Mouse (Mus musculus) spleen, postnatal 10 days (tissue): Measurements from ENCODE around the gene Ghrhr.

Experiments
- DNase-seq, 2 experiments: peaks; one replicate each; pipeline ENCODE4 v3.0.0; 2021 to 2022; ENCODE audit warnings: low spot score in 2 of 2

Ghrhr gene

DNA sequence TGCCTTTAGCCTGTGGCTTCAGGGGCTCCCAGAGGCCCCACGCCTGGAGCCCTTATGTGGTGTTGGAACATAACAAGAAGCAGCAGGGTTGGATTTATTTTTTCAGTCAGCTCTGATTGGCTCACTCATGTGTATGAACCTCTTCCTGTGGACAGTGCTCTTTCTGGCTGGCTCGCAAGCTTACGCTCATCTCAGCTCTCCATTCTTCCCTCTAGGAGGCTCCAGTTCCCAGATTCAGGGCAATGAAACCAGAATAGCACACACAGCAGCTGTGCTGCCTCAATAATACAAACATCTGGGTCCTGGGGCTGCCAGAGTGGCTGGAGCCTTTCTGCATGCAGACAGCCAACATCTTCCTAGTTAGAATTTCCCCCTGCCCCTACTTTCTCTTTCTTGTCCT, 20.1 kb downstream of the Ghrhr start:
- DNase-seq = no peak

DNA sequence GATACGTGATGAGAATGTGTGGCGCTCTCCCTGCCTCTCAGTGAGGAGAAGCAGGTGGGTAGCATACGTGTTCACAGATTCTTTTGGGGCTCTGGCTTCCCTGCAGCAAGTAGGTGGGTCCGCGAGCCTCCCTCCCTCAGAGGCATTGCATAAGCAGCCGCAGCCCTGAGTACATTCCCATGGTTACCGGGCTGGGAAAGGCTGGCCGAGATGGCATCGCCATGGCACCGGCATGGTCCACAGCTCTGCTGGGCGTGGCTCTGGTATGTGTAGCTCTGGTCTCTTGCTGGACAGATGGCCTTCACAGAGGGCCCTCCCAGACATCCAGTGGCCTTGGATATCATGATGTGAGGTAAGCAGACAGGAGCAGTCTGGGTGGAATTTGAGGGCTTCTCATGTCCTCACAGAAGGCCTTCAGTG, 20.5 kb downstream of the Ghrhr start:
- no peak for DNase-seq

DNA sequence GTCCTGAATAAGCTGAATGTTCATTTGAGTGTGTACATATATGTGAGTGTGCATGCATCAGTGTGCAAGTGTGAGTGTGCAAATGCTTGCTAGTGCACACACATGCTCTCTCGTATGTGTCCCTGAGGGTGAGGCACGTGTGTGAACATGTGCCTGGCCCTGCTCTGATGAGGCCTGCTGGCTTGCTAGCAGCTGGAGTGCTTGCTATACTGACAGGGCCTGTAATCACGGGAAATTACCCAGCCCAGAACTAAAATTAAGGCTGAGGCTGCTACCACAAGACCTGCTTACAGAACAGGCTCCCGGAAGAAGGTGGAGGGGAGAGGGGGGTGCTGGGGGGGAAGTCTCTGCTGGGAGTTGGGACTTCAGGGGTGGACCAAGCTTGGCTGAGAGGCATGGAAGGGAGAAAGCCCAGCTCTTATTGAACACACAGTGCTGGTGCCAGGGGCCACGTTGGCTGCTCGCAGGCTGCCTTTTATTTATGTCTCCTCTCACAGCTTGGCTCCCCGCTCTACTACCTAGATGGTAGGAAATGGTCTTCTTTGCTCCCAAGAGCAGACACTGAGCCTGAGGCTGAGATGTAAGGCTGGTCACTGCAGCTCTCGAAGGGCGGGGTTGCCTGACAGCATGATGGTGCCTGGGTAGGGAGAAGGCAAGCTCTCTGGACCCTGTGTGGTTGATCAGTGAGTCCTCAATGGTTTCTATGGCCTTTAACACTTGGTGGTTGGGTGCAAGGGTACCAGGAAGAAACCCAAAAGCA, 23.0 kb downstream of the Ghrhr start:
- no peak for DNase-seq

DNA sequence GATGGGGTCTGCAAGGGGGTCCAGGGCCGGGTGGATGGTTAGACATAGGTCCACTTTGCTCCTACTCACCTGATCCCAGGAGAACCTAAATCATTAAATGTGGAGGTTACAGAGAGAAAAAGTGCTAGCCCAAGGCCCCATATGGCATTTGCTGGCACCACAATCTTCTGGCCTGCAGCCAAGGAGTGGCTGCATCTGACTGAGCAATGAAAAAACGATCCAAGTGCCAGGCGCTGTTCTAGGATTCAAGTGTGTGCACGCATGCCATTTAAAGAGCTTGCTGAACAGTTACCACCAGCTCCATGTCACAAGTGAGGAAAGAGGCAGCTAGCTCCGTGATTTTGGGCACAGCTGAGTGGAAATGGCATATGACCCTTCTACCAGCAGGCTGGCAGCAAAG, 23.8 kb downstream of the Ghrhr start:
- DNase-seq = no peak

DNA sequence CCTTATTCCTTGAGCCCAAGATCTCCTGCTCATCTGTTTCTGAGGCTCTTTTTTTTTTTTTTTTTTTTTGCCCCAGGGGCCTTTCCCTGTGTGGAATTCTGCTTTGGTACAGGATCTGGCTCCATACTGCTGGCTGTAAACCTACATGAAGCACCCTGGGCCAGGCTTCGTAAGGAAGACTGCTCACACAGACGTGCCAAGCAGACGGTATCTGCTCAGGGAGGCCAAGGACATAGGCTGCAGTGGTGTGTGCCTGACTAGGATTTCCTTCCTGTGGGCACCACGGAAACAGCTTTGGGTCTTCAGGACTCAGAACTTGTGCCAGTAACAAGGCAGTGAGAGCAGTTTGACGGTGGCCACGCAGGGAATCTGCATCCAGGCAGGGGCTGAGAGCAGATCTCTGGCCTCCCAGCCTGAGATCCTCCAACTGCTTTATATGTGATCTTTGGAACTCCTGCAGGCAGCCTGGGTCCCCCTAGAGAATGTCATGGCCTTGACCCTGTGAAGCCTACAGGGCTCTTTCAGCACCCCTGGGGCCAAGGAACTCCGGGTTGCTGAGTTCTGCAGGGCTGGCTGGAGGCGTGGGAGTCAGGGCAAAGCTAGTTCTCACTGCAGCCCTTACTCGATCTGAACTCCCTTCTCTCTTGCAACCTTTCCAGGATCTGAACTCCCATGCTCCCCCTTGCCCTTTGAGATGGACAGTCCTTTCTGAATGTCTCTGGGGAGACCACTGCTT, 26.1 kb downstream of the Ghrhr start:
- DNase-seq = no peak

DNA sequence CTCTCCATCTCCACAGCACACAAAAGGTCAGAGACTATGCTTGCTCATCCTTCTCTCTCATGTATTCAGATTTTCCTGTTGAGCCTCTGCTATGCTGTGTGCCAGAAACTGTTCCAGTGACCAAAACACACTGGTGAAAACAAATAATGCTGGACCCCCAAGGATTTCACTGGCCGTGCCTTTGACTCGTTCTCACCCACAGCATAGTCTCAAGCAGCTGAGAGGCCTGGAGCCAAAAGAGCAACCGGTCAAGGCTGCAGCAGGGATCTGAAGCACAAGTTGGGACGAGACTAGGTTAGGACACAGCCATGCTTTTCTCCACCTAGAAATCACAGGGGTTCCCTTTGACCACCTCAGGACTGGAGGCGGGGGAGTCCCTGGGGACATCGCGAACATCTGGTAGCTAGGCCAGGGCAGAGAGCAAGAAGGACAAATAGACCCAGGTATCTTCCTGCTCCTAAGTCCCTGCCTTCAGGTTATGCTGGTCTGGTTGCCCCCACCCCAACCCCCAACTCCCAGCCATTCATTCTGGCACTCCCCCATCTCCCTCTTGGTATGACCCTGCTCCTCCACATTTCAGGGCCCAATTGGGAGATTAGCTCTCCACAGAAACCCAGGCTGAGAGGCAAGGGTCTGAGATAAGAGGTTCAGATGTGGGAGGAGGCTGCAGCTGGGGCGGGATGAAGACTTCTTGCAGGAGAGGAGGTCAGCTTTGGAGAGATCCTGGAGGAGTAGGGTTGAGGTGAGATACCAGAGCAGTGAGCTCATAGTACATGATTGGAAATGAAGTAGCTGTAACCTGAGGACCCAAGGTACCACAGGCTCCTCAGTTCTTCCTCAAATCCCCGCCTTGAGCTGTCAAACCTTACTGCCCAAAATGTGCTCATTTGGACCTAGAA, 27.6 kb downstream of the Ghrhr start:
- no peak for DNase-seq

DNA sequence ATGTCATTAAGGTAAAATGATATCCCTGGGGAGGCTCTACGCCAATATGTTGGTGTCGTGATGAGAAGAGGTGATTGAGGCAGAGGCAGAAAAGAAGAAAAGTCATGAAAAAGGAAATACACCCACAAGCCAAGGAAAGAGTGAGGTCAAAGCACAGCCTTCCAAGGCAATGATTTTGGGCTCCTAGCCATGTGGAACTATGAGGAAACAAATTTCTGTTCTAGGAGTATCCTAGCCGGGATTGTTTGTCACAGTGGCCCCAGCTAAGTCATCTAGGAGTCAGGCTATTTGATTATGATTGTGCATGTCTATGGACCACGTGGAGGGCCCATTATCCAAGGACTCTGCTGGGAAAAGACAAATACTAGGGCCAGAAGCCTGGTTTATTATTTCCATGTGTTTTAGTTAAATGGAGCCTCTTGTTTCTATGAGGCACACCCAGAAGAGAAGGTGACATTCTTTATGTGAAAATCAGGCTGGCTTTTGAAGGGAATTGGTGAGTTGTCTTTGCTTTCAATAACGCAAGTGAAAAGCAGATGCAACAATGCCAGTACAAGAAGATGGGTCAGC, 28.4 kb downstream of the Ghrhr start:
- no peak for DNase-seq

DNA sequence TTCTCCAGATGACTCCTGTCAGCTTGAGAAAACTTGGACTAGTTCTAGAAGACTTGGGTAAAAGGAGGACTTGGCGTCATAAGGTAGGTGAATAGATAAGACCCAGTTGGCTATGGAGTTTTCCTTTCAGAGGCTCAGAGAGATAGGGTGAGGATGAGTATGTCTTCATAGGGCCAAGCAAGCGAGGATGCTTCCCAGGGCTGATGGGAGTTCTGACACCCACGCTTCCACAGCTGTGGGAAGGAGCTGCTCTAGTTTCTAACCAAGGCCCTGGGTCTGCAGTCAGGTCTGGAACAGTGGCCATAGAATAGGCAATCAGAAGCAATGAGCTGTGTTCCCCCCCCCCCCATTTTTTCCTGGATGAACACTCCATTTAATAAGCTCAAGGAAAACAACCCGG, 31.2 kb downstream of the Ghrhr start:
- no peak for DNase-seq

DNA sequence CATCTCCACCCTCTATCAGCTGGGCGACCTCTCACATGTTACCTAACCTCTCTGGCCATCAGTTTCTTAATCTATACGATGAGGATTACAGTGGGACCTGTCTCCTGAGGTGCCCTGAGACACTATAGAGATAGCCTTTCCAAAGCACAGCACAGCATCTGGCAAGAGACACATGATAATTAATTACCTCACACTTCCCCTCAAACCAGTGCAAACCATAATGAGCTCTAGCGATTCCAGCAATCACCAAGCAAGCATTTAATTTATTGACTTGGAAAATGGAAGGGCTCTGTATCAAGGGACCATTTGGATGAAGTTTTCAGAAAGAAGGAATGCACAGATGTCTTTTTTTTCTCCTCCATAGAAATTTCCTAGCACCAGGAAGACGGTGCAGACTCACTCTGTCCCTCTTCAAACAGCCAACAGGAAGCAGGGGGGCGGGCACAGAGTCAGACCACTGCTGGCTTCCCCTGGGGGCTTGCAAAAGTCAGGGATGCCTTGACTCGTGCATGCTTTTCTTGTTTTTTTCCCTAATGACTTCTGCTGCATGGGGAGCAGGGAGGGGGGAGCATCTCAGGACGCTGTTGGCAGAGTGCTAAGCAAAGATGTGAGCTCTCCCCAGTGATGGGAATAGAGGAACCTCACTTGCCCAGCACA, 34.2 kb downstream of the Ghrhr start:
- DNase-seq = peak in 1 of 2 experiments; percentile 2

DNA sequence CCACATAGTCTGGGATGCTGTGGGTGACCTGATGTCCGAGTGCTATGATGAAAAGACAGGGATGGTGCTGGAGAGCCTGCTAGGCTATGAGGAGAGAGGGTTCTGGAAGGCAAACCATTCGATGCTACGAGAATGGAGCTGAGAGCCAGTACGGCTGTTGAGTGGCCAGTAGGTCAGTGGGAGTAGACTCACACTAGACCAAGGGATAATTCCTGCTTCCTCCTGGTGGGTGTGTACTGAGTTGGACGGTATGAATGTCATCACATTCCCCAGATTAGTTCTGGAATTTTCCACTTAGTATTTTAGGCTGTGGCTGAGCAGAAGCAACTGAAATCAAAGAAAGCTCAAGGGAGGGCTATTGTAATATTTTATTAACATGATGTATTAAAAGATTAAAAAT, 34.9 kb downstream of the Ghrhr start:
- no peak for DNase-seq

DNA sequence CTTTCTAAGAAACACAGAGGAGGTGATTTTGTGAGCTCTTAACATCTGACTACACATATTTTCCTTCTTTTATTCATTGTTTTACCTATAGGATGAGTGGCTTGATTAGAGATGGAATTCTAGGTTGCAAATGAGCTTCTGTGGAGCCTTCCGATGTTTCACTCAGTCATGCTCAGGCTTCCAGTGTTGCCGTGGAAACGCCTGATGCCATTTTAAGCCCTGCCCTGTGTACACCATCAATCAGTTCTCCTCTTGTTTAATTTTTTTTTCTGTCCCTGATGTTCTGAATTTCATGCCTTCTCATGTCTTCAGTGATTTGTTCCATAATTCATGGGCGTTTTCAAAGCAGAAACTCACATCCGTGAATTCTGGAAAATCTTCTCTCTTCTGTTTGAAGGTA, 40.1 kb downstream of the Ghrhr start:
- DNase-seq = no peak

DNA sequence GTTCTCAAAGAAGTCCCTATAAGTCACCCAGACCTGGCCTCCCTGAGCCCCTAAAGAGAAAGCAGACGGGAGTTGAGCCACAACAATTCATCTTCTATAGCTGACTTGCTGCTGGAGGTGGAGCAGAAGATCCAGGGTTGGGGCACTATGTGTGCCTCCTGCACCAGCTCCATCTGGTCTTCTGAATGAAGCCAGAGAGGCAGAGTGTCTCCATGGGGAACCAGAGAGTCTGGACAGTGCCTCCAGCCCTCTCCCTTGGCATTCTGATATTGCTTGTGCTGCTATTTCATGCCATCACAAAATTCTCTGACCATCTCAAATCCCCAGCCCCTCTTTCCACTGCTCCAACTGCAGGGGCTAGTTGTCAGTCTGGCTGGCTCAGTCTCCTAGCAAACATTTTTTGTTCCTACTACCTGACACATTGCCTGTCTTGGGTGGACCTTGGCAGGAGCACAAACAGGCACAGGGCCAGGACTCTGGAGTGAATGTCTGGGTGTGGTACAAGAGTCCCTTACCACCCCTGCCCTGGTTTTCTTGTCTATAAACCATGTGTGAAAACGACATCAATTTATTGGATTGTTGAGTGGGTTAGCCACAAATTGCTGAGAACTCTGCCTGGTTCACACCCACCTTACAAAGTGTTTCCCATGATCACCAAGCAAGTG, 42.8 kb downstream of the Ghrhr start:
- DNase-seq = no peak

DNA sequence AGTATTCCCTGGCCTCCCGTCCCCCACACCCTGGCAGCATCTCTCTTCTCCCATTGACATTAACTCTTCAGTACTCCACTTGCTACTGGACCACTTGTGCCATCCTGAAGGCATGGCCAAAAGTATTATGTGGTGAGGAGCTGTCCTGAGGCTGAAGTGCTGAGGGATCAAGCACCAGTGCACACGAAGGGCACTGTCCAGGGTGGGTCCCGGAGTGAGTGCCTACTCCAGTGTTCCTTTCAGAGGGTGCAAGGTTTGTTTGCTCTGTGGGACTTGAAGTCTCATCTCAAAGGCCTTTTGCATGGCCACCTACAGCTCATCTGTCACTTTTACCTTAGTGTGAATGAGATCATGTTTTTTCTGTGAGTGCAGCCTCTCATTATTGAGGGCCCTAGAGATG, 44.3 kb downstream of the Ghrhr start:
- no peak for DNase-seq

DNA sequence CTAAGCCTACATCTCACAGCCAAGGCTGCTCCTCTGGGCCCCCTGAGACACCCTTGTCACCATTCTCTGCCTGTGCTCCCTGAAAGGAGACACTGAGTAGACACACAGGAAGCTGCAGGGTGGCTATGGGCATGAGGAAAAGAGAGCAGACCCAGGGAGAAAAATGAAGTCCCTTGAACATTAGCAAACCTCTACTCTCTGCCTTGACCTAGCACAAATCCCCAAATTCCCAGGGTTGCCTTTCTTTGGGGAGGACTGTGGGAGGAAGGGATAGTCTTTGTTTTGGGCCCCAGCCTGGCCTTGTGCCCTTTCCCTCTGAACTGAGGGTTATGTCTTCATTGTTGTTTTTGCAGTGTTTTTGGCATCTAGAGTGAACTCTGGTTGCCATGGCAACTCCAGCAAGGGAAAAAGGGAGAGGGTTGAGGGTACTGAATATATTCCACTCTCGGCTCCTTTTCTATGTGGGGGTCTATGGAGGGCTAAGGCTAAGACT, 44.8 kb downstream of the Ghrhr start:
- DNase-seq = no peak

DNA sequence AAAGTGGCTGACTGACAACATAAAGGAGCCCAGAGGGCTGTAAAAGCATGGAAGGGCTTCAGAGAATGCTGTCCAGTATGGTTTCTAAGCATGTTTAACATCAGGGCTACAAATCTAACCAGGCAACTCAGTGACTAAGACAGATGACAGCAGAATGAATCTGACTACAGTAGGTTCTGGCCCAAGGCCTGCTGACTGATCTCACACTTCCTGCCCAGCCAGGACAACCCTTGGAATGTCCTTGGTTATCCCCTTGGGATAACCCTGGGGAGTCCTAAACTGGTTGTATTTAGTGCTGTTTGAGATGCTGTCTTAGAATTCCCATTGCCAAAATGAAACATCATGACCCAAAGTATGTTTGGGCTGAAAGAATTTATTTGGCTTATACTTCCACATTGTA, 56.0 kb downstream of the Ghrhr start:
- no peak for DNase-seq

DNA sequence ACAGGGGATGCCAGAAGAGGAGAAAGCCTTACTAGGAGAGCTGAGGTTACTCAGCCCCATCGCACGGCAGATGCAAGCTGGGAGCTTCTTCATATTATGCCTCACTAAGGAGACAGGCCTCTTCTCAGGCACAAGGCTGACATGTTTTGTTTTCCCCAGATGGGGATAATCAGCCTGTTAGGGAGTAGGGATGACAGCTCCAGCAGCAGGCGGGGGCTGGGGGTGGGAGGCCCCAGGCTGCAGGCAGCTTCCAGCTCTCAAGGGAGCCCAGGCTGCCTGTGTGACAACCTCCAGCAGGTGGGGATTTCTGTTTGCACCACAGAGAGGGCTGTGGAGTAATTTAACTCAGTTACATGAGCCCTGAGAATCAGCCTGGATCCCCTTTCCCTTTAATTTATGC, 58.3 kb downstream of the Ghrhr start:
- DNase-seq = no peak

DNA sequence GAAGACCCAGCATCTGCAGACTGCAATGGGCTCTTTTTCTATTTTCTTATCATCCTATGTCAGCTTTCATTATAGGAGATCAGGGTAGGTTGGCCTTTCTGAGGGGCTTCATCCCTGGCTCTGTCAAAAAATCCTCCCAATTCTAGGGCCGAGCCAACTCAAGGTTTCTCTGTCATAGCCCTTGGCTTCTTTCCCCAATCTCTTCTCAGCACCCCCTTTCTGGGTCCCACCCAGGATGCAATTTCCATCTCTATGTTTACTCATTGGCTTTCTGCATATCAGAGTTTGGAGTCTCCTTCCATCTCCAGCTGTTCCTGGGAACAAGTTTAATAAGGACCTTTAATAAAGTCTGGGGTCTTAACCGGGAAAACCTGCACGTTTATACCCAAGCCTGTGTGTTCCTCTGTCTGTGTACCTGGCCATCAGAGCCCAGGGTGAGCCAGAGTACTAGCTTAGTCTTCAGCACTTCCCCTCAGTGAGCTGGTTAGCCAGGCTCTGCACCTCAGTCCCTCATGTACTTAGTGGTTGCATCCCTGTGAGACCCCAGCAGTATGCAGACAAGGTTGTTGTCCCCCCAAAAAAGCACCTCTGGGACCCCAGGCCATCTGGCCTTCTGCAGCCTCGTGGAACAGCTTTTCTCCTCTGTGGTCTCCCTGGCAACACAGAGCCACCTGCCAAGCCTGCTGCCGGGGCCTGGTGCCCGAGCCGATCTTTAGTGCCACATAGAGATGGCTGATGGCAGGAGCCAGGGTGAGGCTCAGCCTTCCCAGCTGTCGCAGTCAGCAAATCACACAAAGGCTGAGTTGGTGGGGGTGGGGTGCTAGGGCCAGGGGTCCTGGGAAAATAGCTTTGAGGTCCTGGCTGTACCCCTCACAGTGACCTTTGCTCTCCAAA, 59.4 kb downstream of the Ghrhr start:
- DNase-seq = no peak

DNA sequence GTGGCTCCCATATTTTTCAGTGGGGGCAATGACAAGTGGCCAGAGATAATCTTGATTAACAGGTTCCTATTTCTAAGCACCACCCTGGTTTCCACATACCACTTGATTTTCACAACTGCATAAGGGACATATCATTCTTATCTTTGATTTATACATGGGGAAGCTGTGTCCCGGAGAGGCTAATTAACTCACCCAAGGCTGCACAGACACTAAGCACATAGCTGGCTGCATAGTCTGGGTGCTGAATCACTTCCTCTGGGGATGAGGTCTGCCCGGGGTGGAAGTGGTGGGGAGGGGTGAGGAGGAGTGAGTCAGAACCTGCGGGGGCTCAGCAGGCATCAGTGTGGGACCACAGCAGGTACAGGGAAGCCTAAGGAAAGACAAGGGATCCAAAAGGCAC, 61.8 kb downstream of the Ghrhr start:
- DNase-seq = no peak
